Mouse (Mus musculus) regulatory T cell (primary cell): ENCODE data around the gene Cyfip1.

Experiments
- in situ Hi-C: fragments of 300-600 bp; cut with MboI, MseI; formaldehyde crosslinking; loops from one replicate; pipeline ENCODE4 v1.15.1; 2025; ENCODE audit warnings: high pct_unique_total_duplicates

Gene Cyfip1

DNA sequence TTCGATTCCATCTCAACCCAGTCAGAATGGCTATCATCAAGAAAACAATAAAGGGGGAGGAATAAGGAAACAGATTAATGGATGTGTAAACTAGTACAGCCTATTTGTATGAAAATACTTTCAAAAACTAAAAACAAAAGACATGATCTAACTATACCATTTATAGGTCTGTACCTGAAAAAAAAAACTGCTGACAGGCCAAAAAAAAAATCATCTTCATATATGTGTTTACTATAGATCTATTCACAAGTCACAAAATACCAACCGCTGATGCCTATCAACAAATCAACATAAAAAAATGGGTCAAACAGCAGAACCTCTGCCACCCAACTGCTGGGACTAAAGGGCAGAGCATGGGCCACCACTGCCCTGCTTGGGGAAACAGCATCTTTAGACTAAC lies 114.5 kb downstream of the Cyfip1 start:
- in situ Hi-C loops, result no loop called here

DNA sequence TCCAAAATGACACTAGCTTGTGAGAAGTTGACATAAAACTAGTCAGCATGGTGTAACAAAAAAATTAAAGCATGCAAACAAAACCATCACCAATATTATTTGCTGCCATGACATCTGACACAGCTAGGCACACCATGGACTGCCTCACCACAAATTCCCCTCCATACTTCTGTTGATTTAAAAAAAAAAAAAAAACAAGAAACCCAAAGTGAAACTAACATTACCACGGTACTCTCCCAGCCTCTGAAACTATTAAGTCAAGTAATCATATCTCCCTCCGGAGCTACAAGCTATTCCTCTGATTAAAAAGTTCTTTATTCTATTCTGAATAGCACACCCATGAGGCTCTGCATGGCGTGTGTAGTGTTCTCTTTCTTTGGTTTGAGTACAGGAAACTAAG lies 115.6 kb downstream of the Cyfip1 start:
- in situ Hi-C loops, result no loop called here

DNA sequence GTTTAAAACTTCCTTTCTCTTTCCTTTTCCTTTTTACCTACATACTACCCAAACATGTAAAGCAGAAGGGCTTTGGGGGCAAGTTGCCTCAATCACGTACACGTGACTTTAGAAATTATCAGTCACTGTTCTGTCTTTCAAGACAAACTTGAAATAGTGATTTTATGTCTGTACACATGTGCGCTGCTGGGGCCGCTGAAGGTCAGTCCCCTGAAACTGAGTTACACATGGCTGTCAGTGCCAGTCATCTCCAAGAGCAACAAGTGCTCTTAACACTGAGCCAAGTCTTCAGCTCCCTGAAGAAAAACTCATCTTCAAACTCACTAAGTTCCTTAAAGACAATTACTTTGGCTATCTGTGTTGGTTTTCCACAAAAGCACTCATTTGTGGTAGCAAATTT lies 116.4 kb downstream of the Cyfip1 start:
- in situ Hi-C loops, result no loop called here

DNA sequence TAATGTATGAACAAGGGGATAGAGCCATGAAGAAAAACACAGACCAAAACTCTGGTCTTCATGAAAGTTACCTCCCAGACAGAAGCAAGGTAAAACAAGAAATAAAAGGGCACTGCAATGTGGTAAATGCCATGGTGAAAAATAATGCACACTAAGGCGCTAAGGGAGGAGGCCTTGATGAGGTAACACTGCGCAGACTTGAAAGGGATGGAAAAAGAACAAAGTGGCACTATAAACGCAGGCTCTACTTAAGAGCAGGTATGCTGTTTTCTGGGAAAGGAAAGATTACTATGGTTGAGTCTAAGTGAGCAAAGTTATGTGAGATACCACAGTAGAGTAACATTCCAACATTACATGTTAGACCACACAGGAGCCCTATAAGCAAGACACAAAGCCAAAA lies 118.3 kb downstream of the Cyfip1 start:
- in situ Hi-C loops, result no loop called here

DNA sequence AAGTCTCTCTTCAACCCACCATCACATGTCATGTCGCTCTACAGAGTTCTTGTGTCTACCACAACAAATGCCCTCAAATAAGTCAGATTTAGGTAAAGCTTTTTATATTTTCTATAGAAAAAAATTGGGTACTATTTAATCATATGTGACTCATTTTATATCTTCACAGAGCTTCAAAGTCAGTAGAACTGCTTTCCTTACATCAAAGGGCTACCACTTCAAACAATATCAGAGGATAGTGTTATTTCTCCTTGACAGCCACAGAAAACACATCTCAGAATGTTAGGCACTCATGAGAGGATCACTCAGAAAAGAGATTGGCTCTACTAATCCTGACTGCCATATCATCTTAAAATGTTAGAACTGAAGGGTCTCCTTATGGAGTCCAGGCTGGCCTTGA lies 119.0 kb downstream of the Cyfip1 start:
- in situ Hi-C loops, result no loop called here

DNA sequence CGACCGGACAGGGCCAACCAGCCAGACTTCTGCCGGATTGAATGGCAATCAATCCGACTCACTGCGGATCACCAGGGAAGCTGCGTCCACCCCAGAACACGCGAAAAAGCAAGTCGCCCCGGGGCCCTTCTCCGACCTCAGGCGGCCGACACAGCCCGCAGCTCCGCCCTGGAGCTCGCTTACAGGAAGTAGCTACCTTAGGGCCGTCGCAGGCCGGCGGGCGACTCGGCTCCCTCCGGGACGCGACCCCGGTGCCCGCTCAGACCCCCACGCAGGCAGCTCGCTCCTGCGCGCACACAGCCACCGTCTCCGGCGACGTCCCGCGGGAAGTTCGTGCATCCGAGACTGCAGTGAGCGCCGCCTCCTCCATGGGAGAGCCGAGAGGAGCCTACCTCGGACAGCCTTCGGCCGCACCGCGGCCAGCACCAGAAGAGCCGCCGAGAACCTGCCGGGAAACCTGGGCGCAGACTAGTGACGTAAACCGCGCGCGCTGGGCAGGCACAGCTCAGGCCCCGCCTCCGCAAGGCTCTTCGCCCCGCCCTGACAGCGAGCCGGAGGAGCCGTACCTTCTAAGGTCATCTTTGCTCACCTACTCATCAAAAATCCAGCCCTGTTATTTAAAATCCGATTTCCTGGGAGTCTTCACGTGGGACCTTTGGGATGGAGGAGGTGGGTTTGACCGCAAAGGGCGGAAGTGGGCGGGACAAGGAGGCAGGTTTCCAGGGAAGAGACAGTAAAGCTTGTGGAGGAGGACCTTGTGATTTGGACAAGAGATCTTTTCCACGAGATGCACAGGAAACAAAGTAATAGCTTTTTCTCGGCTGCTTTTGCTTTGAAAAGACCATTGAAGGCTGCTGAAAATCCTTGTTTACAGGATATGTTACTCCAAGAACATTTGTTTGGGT lies 120.7 kb downstream of the Cyfip1 start, which contains the start of gene Nipa2:
Nipa2 (minus strand) TSS at position 473 of the 905 bp plus-strand sequence.
- in situ Hi-C loops, result no loop called here

DNA sequence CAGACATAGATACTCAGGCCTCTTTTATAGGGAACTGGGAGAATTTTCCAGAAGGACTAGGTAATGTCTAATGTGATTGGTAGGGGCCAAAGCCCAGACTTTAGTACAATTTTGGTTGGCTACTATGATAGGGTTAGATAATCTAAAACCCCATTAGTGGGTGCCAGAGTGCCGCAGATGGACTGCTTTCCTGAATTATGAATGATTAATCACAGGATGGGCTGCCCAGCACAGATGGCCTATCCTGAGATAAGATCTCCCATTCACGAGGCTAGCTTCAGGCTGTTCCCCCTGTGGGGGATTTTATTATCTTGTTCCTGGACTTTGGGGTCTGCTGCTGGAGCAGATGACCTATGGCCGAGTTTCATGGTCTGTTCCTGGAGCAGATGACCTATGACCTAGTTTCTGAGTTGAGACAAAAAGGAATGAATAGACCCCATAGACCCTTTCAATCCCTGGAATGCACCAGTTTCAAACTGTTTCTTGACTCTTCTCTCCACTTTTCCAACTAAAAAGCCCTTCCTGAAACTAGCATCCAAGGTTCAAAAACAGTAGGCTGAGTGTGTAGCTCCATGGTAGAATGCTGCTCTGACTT lies 125.4 kb downstream of the Cyfip1 start:
- in situ Hi-C loops, result no loop called here

DNA sequence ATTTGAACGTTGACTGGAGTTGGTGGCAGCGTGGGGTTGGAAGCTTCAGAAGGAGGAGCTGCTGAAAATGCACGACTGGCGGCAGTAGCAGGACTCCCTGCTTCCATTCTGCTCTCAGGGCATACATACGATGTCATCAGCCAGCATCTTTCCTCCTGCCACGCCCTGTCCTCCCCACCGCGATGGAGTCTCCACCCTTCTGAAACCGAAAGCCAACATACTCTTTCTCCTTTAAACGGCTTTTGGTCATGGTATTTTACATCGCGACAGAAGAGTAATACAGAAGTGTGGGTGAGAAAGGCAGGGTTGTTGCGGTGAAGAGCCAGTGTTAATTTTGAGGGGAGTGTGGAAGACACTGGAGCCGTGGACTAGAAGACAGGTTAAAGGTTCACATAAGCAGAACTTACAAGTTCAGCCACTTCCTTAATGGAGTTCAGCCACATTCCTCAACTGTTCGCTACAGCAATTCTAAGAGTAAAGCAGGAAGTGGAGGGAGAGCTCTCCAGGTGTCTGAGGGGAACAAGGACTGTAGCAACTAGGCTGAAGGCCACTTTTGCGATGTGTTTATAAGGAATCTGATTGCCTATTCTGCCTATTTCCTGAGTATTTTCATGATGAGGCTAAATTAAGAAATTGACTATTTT lies 126.8 kb downstream of the Cyfip1 start:
- in situ Hi-C loops, result no loop called here

DNA sequence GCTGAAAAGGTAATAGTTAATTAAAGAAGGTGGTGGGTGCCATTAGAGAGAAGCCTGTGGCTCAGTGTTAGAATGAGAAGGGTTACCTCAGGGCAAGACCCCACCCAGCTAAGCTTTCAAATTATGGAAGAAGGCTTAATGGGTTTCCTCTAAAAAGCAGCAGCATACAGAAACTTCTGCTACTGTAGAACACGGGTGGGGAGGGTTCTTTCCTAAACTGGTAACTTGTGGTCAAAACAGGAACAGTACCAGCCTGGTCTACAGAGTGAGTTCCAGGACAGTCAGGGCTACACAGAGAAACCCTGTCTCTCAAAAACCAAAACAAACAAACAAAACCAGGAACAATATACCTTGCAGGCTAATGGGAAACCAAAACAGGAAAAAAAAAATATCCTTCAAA lies 127.9 kb downstream of the Cyfip1 start:
- in situ Hi-C loops, result no loop called here

DNA sequence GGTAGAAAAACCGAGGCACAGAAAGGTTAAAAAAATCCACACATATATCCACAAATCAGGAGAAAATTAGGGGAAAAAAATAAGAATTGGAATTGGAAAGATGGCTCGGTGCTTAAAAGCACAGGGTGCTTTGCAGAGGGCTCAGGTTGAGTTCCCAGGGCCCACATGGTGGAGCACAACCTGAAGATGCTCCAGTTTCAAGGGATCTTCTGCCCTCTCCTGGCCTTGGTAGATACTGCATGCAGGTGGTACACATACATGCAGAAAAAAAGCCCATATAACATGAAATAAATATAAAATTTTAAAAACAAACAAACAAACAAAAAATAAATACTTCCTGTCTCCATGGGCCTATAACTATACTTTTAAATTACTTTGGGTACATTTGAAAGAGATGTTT lies 132.9 kb downstream of the Cyfip1 start:
- in situ Hi-C loops, result no loop called here

DNA sequence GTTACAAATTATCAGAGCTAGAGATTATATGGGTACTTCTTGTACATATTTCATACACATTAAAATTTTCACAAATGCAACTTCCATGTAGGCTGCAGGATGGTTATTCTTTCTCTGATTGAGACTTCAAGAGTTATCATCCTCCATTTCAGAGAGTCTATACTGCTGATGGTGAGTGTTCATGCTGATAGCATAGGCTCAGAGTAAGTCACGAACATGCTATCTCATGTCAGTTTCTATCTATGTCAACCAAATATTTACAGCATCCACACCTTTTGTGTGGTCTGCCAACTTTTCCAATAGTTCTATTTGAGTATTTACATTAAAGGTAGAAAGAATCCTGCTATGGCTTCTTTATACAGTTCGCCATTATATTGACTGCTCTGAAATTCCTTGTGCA lies 140.0 kb downstream of the Cyfip1 start:
- in situ Hi-C loops, result no loop called here
